Mouse (Mus musculus) kidney, adult 18-20 months (tissue): ENCODE measurements around the gene Vcan.
"Not testable (repeated sequence)": the region's sequence is repeated elsewhere in the genome, so short reads cannot be mapped to it uniquely, and the experiment has no call there.

ENCODE experiments used
- DNase-seq: peaks from one replicate; pipeline ENCODE4 v3.0.0; 2021

The Vcan gene

DNA sequence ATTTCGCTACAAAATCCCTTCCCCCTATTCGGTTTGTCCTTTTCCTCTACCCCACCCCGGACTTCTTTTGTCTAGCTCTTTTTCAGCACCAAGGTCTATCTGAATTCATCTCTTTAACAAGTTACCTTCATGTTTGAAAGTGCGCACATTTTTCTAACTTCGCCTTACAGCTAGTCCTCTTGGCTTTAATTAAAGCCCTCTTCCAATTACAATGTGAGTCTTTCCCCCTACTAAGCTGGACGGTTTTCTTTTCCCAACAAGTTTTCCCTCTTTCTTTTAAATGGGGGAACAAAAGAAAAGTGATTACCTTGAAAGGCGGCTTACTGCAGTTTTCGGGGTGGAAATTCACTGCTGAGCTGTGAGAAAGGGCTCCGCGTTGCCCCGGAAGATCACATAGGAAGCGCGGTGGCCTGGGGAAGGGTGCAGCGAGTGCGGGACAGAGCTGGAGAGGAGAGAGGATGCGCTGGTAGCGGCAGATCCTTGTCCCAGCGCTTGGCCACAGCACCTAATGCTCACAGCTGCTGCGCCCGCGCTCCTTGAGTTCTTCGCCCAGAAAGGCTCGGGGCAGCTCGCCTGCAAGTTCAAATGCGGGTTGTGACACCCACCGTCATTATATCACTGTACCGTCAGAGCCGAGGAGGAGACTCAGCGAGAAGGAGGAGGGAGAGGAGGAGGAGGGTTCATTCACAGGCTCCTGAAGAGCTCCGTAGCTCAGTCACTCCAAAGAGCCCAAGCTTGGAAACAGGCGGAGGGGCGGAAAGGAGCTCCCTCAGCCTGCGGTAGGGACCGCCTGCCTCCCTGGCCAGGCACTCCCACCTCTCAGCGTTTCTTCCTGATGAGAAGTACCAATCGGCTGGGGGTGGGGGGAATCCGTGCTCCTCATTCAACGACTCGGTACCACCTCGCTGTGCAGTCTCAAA is at the start of gene Vcan:
Gene Vcan, minus strand, starts transcription at position 744 of the 920 bp plus-strand sequence.
- peak; percentile 9 for DNase-seq

DNA sequence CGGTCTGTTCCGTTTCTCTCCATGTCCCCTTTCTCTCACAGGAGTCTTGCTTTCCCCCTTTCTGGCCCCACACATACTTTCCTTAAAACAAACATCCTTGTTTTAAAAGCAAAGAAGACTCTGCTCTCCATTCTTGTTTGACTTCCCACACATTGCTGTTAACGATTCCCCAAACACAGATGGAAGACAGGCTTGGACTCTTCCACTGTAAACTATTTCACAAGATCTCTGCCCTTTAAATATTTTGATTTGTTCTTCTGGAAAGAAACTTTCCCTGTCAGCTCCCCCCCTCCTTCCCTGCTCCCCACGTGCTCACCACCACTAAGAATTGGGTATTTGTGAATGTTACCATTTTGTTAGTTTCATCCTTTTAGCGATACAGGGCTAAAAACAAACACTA is 49.2 kb upstream of the Vcan start:
- DNase-seq: no peak

DNA sequence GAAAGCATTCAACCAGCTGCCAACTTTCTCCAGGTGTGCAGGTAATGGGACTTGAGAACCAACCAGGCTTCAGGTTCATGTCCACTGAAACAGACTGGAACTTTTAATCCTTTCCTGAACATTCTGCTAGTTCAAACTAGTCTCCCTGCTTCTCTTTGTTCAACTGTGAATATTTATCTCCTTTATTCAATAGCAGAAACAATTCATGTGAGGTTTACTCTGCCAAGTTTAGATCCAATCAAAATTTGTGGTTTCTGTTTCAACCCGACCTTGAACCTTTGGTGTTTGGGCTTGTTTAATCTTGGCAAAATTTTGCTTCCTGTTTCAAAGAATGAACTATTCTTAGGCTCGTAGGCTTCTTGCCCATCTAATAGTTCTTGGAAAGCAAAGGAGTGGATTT is 40.6 kb upstream of the Vcan start:
- no peak for DNase-seq

DNA sequence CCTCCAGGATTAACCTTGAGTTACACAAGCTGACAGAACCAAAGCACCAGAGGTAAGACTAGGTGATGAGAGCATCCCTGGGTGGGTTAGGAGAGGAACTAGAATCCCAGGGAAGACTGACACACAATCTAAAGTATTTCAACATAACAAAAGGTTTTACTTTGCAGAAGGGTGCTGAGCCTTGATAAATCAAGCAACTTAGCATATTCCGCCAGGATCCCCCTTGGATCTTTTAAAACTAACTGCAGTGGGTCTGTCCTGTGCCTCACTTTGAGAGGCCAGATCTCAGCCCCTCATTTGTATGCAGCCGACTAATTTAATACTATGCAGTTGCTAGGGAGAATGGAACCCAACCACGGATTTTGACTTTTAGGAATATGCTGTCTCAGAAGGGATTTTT is 38.0 kb upstream of the Vcan start:
- no peak for DNase-seq

DNA sequence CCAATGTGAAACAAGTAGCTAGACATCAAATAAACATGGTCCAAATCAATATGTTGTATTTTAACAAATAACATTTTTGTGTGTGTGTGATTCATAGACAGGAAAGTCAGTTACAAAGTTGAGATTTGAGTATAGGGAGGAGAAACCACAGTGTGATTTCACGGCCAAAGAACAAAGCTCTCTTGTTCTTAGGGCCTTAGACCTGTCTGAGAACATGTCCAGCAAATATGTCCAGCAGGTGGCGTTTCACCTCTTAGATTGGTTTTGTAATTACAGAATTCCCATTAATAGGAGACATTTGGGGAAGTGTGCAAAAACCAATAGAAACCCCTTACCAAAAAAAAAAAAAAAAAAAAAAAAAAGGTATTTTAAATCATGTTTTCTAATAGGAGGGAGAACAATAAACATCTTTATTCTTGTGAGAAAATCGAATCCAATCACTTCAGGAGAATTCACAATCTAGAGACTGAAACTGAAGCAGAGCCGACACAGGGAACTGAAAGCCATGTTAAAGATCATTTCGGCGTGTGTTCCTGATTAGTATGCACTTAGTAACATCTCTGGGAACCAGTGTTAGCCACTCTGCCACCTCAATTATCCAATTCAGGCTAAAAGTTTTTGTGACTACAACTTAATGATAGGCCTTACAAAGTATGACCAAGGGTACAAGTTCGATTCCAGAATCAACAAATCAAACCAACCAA is 37.1 kb upstream of the Vcan start:
- DNase-seq: peak; percentile 59

DNA sequence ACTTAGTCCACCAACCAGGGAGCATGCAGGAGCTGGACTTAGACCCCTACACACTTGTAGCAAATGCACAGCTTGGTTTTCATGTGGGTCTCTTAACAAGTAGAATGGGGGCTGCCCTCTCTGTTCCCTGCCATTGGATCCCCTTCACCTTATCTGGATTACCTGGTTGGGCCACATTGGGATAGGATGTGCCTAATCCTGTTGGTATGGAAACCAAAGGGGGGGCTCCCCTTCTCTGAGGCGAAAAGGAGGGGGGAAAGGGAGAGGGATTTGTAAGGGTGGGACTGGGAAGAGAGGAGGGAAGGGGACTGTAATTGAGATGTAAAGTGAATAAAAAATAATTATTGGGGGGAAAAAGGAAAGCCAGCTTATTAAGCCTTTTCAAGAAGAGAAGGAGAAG is 35.5 kb upstream of the Vcan start:
- no peak for DNase-seq

DNA sequence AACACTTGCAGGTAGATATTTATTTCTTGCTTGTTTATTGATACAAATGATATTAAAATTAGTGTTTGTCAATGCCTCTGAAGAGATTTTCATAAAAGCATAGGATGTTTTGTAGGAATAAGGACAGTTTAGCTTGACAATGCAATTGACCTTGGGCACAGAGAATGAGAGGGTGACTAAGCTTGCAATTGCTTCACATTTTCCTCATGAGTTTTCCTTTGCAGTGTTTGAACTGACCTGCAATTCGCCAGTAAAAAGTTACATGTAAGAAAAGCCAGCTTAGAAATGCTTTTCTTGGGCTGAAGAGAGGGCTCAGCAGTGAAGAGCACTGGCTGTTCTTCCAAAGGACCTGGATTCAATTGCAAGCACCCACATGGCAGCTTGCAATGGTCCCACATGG is 34.8 kb upstream of the Vcan start:
- DNase-seq: no peak

DNA sequence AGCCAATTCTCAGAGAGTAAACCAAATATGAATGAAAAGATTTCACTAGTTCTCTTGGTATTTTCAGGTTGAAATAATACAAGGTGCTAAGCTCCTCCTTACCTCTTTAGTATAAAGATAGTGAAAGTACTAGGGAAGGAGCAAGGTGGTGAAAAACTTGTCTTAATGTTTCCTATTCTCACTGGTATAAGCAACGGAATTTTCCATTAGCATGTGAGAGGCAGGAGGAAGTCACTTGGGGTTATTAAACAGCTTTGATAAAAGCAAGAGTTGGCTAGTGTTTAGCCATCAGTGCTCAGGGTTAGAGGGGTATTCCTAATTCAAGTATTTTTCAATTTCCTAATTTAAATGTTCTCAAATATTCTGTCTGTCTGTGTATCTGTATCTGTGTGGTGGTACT is 24.2 kb upstream of the Vcan start:
- DNase-seq: no peak

DNA sequence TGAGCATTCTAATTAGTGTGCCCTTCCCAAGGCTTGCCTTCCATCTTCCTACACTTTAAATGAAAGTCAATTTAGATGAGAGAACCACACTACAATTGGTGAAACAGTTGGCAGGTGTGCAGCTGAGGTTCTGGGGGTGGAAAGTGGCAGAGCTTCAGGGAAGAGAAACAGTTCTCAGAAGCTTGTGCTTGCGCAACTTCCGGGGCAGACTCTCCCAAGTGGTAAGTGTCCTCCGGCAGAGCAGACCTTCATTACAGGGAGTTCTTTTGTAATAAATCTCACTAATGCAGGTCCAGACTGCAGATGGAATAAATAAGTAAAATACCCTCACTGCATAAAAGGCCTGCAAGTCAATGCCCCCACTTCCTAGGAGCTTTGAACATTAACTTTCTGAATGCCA is 23.7 kb upstream of the Vcan start:
- DNase-seq: no peak

DNA sequence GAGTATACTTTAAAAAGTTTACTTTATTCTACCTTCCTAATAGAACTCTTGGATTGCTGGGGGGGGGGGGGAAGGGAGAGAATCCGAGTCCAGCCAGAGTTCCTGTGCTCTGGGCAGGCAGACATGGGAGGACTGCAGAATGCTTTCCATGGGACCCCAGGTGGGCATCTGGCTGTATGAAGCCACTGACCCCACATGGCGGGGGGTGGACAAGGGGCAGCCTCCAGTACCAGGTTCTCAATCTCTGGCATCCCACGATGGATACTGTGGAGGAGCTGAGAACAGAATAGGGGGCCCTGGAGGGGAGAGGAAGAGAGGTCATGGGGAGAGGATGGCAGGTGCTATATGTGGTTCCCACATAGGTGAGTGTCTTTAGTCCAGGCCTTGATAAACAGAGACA is 20.0 kb upstream of the Vcan start:
- DNase-seq: no peak

DNA sequence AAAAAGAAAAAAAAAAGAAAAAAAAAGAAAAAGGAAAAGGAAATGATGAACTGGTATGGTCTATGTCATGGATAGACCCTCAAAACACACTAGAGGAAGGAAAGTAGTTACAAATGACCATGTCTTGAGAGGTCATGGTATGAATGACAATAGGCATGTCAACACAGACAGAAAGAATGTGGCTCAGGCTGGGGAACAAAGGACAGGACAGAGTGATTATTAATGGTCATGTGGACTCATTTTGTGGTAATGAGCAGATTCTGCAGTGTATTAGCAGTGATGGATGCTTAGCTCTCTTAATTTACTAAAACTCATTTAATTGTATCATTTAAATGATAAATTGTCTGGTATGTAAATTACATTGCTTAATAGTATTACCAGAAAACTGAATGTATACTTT is 14.0 kb upstream of the Vcan start:
- DNase-seq: no peak

DNA sequence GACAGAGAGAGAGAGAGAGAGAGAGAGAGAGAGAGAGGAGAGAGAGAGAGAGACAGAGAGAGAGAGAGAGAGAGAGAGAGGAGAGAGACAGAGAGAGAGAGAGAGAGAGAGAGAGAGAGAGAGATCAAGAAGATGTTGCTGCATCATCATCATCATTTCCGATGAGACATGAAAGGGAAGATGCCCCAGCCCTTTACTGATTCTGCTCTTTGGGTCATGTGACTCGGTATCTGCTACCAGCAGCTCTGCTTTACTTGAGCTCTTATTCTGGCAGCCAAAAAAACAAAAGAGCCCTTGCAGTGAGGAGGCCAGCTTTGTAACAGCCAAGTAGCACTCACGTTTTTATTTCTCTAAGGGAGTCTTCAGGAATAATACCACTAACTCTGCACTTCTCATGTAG is 8.3 kb upstream of the Vcan start:
- not testable (repeated sequence) for DNase-seq

DNA sequence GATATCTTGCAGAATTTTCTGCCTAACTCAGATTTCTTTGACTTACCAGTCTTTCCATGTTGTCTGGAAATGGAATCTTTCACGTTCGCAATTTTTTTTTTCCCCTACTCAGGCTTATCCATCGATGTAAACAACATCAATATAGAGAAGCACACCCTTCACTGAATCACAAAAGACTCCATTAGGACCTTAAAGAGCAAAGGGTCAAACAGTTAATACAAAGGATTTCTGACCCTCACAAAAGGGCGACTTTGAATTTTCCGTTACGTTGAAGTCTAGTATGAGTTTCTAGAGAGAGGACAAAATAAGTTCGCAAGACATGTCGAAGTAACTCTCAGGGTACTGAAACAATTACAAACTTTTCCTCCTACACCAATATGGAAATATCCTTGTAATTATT is 892 bp upstream of the Vcan start:
- no peak for DNase-seq

DNA sequence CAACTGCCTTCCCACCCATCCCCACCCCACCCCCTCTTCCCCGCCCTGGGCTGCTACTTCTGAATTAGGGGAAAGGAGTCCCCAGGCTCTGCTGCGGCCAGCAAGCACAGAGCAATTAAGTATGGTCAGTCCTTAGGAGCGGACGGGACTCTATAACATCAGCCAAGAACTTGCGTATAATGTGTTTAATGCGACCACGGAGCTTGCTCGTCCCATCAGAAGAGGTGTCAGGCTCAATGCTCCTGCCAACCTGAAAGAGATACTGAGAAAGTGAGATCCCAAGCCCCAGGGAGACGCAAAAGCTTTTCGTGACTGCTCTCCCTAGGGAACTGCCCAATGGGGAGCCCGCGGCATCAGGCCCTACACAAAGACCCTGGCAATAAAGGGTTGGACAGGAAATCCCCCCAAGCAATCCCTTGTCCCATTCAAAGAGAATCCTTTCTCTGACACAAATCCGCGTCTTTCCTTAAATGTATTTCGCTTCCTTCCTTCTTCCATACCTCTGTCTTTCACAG is 434 bp upstream of the Vcan start:
- DNase-seq: no peak

DNA sequence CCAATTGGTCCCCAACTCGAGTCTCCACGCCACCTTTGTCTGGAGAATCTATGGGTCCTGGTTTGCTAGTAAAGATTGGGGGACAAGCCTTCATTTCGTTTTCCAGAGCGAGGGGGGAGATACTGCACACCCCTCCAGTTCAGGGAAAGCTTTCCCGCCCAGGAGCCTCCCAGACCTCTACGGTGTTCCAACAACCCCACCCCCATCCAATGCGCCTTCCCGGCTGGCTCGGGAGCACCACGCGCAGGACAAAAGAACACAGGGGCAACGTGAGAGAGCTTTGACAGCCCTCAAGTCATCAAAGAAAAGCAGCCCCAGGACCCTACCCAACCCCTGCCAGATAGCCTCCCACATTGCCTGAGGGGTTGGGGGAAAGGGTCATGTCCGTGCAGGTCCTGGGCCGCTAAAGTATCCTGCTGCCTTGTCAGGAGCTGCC is 1.2 kb downstream of the Vcan start:
- peak; percentile 10 for DNase-seq

DNA sequence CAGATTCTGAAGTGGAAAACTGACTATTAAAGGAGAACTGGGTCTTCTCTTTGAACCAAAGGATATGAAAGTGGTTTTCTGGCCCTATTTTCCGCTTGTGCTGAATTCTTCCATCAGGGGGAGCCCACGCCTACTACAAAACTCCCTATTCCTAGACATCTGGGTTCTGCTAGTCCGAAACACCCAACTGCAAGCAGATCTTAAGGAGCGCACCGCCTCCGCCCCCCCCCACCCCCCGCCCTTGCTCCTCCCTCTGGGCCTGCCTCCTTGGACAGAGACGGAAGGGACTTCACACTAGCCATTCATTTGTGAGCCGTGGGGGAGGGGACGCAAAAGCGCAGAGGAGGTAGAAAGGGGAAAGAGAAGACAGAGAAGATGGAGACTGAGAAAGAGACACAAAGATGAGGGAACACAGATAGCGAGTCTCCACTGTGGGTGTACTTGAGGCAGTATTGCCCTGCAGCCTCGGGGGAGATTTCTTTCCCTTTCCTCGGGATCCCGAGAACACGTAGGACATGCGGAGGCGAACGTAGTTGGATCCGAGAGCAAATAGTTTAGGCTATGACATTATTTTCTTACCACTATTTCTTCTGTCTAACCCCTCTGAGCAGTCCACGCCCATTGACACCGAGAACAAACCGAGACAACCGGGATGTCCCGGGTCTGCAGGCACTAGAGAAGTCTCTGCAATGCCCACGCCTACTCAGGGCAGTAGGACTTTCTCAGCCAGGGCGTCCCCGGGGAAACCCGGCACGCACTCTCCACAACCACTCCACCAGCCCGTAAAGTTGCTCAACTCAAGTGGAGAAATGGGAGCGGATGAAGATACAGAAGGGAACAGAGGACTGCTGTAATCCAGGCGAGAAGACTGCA is 1.8 kb downstream of the Vcan start:
- DNase-seq: peak; percentile 66

DNA sequence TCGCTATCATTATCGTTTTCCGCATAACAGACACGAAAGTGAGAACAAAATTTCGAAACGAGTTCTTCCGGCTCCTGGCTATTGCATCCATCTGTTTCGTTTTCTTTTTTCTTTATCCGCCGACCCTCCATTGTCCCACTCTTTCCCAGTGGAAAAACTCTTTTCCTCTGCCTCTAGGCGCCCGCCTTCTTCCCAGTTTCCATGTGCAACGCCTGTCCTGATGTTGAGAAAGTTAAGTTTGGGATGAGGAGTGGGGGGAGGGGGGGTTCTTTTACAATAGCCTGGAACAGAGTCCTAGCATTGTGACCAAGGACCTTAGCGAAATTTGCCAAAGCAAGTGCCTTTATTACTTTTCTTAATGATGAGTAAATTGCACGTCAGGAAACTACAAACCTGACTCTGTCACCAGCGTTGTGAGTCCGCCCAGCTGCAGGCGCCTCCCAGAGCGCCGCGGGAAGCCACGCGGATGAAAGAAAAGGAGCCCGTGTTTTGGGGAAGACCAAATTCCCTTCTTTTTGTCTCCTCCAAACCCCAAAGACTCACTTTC is 2.5 kb downstream of the Vcan start:
- DNase-seq: peak; percentile 7

DNA sequence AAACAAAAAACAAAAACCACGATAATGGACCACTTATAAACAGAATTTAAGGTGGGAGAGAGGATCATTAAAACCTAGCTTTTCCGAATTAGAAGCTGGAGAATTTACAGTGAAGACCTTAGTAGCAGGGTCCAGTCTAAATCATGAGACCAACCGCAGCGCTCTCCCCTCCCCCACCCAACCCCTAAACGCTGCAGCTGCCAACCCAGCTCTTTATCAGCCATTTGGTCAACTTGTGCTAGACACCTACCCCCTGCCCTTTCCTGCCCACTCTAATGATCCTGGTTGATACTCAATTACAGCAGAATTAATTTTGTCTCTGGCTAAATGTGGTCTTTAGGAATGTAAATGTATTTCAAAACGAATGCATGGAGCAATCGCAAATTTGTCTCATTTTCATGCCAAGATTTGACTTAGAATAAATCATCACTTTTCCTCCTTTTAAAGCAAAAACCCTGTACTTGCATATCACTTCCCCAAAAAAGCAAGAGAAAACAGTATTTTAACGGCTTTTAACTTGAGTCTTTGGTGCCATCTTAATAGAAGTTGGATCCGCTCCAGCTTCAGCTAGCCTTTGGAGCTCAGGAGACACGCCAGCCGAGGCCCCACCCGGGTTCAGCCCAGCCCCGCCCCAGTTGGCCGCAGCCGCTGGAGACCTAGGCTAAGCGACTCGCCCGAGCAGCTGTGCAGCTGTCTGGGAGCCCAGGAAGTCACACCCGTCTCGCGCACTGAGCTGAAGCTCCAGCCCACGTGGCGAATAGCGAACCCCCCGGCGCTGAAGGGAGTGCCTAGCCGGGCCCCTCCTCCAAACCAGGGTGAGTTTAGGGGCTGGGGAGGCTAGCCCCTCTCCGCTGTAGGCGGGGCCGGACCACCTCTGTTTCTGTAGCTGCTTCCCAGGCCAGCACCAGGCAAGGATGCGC is 3.3 kb downstream of the Vcan start:
- DNase-seq: peak; percentile 78

DNA sequence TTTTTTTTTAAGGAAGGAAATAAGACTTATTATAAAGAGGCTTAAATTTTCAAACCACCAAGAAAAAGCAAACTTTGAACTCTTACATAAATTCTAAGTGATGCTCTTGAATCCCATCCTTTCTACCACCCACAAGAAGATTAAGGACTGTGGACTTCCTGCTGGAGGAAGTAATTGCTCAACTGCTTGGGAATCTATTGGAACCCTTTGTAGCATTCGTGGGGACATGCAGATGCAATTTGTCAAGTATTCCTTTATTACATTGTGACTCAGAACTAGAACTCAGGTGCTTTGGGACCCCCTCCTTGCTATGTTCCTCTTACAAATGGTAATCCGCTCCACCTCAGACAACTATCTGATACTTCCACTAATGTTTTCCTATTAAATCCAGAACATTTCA is 4.0 kb downstream of the Vcan start:
- DNase-seq: no peak

DNA sequence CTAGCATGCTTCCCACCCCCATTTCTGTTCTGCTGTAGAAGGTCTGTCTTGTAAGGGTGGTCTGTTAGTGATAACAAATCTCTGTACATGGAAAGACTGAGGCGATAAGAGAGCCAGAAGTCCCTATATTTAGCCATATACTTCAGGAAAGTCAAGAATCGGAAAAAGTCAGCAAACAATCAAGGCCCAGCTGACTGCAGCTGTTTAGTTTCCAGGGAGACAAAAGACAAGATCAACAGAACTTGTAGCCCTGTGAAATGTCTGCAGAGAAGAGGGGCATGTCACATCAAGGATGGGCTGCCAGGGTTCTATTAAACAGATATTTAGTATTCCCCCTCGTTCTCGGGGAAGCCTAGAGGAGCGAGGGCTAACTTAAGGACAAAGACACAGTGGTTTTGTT is 7.2 kb downstream of the Vcan start:
- DNase-seq: no peak

DNA sequence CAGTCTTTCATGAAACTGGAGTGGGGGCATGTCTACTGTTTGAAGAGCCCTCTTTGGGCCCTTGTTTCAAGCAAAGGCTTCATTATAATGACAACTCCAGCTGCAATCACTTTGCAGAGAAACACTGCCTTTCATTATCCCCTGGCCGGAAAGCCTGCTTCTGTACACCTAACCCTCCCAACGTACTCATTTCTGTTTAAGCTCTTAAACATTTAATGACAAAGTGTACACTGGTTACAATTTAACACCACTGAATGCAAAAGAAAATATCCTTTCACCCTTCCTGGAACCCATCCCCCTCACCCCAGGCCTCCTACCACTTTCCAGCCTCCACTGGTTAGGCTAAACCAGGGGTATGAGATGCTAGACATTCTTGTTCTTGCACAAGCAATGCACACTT is 15.8 kb downstream of the Vcan start:
- DNase-seq: no peak

DNA sequence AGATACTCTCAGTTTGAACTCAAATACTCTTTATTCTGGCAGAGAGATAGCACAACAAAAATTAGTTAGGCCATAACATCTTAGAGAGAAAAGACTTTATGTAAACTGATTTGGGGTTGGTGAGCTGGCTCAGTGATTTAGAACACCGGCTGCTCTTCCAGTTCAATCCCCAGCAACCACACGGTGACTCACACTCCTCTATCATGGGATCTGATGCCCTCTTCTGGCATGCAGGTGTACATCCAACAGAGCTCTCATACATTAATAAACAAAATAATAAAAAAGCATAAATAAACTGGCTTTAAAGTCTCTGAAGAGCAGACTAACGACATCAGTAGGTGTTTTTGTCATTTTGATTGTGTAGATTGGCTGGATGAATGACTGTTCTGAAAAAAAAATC is 21.8 kb downstream of the Vcan start:
- DNase-seq: no peak
